Mouse (Mus musculus) liver, postnatal 0 days (tissue): ENCODE results near the gene Fam57a. TPM values are rescaled to one million over a fixed set of nuclear protein-coding genes. Genes with fewer than 3 reads are reported as not detected.

Experiments
- ATAC-seq: fragments of 200-750 bp; cut with Nextera tagmentation; 2 replicates; pipeline ENCODE4 v1.8.0; 2017; ENCODE audit warnings: mild to moderate bottlenecking, moderate library complexity
- DNase-seq: peaks from one replicate; pipeline ENCODE4 v3.0.0-alpha.2; 2016
- H3K27ac ChIP-seq: fragments of 300-500 bp; sonication (generic); 2 replicates; pipeline ENCODE4 v1.5.1; 2014; ENCODE audit warnings: antibody characterized with exemption, moderate library complexity, mild to moderate bottlenecking, low read depth
- H3K27me3 ChIP-seq: fragments of 300-500 bp; sonication (generic); 2 replicates; pipeline ENCODE4 v1.6.1; 2014; ENCODE audit warnings: low read length, control low read depth, mixed read lengths; ENCODE audit not compliant: insufficient read depth
- H3K36me3 ChIP-seq: fragments of 300-500 bp; sonication (generic); replicated peaks from 2 replicates; pipeline ENCODE4 v1.6.1; 2014; ENCODE audit warnings: mild to moderate bottlenecking, control low read depth, low read length, moderate library complexity, mixed read lengths; ENCODE audit not compliant: insufficient read depth
- H3K4me1 ChIP-seq: fragments of 300-500 bp; sonication (generic); 2 replicates; pipeline ENCODE4 v1.6.1; 2014; ENCODE audit warnings: antibody characterized with exemption, mild to moderate bottlenecking, control low read depth; ENCODE audit not compliant: insufficient read depth
- H3K4me2 ChIP-seq: fragments of 300-500 bp; sonication (generic); 2 replicates; pipeline ENCODE4 v1.6.1; 2014; ENCODE audit warnings: low read depth, mild to moderate bottlenecking, low read length, moderate library complexity, mixed read lengths
- H3K4me3 ChIP-seq: fragments of 300-500 bp; sonication (generic); 2 replicates; pipeline ENCODE4 v1.5.1; 2014; ENCODE audit warnings: low read depth, low read length
- H3K9ac ChIP-seq: fragments of 300-500 bp; sonication (generic); replicated peaks from 2 replicates; pipeline ENCODE4 v1.6.1; 2014; ENCODE audit warnings: mild to moderate bottlenecking, moderate library complexity
- H3K9me3 ChIP-seq: fragments of 300-500 bp; sonication (generic); 2 replicates; pipeline ENCODE4 v1.6.1; 2016; ENCODE audit warnings: mild to moderate bottlenecking, control low read depth, low read length, mixed read lengths
- CTCF ChIP-seq: sonication (generic); IDR thresholded peaks from 2 replicates; pipeline ENCODE4 v1.5.1; 2016; ENCODE audit warnings: antibody characterized with exemption, low read depth
- EP300 ChIP-seq: IDR thresholded peaks from 2 replicates; pipeline ENCODE4 v1.6.1; 2016; ENCODE audit warnings: antibody characterized with exemption, low read depth, mild to moderate bottlenecking
- WGBS: fragments of 180-500 bp; shearing (Covaris S2); extraction: QIAGEN DNeasy Blood & Tissue Kit; methylation state at CpG from one replicate; pipeline ENCODE4 v1.1.7; 2014; ENCODE audit not compliant: insufficient replicate concordance; 5-methylcytosine and 5-hydroxymethylcytosine counted together
- polyA plus RNA-seq: library from polyadenylated mRNA; unstranded; fragments of >200 nt; fragmentation: Nextera tagmentation; extraction: Ambion mirVana; gene quantifications from 2 replicates; pipeline ENCODE4 v1.2.1, GENCODE M21; 2015

Fam57a gene
- polyA plus RNA-seq = 2.3 and 2.5 TPM in 2 replicates

GRCm38 (mm10) chr11:76179495-76180145 is at the start of gene Fam57a, which contains the start of gene Vps53:
Fam57a (plus strand) TSS chr11:76179671.
Vps53 (minus strand) TSS chr11:76179647.
- H3K4me1 ChIP-seq = peaks cover 11% of the 10 kb centered on the region
- no peaks in the 10 kb centered on the region for H3K9me3 ChIP-seq
- peak within 1 kb of the TSS; percentile 99 for H3K4me3 ChIP-seq
- peak; percentile 88 for ATAC-seq
- H3K9ac ChIP-seq = peak within 1 kb of the TSS; percentile 77
- TF ChIP-seq CTCF (no peak), EP300 (no peak)
- peak within 1 kb of the TSS; percentile 93 for H3K4me2 ChIP-seq
- H3K36me3 ChIP-seq = 0 out of 2 replicates have a peak, but pooled peaks cover 5% of the 10 kb centered on the region
- under 1% methylated on average over 37 of the region's 37 CpGs for WGBS
- peak within 1 kb of the TSS; percentile 72 for H3K27ac ChIP-seq
- no peaks in the 10 kb centered on the region for H3K27me3 ChIP-seq
- DNase-seq = peak; percentile 88

DNA sequence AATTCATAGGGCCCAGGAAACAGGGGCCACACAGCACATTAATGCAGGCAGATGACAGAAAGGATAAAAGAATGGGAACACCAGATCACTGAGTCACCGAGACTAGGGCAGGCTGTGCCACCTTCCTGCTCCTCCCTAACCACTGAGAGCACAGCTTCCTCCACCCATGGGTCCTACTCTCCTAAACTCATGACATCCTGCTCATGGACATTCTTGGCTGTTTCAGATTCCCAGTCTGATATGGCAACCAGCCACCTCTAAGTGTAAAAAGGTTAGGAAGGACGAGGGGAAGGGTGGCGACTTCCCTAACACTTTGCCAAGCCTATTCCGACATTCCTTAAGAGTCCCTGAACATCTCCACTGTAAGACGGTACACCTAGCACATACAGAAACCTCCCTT is 48.6 kb upstream of the Fam57a start:
- TF ChIP-seq CTCF = no peak
- TF ChIP-seq EP300 = no peak
- H3K27ac ChIP-seq = no peak overlapping the region
- H3K36me3 ChIP-seq = peaks cover 30% of the 10 kb centered on the region
- no peak overlapping the region for H3K9ac ChIP-seq
- H3K4me1 ChIP-seq = no peaks in the 10 kb centered on the region
- H3K27me3 ChIP-seq = no peaks in the 10 kb centered on the region
- 55% methylated on average over 5 of the region's 5 CpGs for WGBS
- ATAC-seq (no peak), DNase-seq (no peak)
- H3K4me2 ChIP-seq = no peak overlapping the region
- H3K9me3 ChIP-seq = no peaks in the 10 kb centered on the region
- H3K4me3 ChIP-seq = no peak overlapping the region

GRCm38 (mm10) chr11:76135641-76136437 is 43.6 kb upstream of the Fam57a start:
- no peak for DNase-seq
- H3K9me3 ChIP-seq = no peaks in the 10 kb centered on the region
- TF ChIP-seq CTCF = no peak
- no peak for TF ChIP-seq EP300
- WGBS = 86% methylated on average over 7 of the region's 7 CpGs
- H3K27ac ChIP-seq = no peak overlapping the region
- no peaks in the 10 kb centered on the region for H3K27me3 ChIP-seq
- H3K4me3 ChIP-seq = no peak overlapping the region
- H3K9ac ChIP-seq = no peak overlapping the region
- no peak overlapping the region for H3K4me2 ChIP-seq
- no peak for ATAC-seq
- no peaks in the 10 kb centered on the region for H3K4me1 ChIP-seq
- peaks cover 30% of the 10 kb centered on the region for H3K36me3 ChIP-seq

- Histone ChIP-seq H3K27me3 (no peaks in the 10 kb centered on the region), H3K4me2 (no peak overlapping the region), H3K4me1 (no peaks in the 10 kb centered on the region), H3K9ac (no peak overlapping the region), H3K4me3 (no peak overlapping the region), H3K9me3 (no peaks in the 10 kb centered on the region), H3K27ac (no peak overlapping the region), H3K36me3 (peaks cover 29% of the 10 kb centered on the region)
- TF ChIP-seq CTCF = no peak
- TF ChIP-seq EP300 = no peak
- ATAC-seq (no peak), DNase-seq (no peak)
- 70% methylated on average over 3 of the region's 3 CpGs for WGBS
Observed at GRCm38 (mm10) chr11:76137996-76138395, 41.5 kb upstream of the Fam57a start.

- Histone ChIP-seq H3K9ac (no peak overlapping the region), H3K4me2 (no peak overlapping the region), H3K36me3 (no peaks in the 10 kb centered on the region), H3K9me3 (no peaks in the 10 kb centered on the region), H3K27me3 (no peaks in the 10 kb centered on the region), H3K4me3 (no peak overlapping the region), H3K4me1 (no peaks in the 10 kb centered on the region), H3K27ac (no peak overlapping the region)
- 79% methylated on average over 8 of the region's 8 CpGs for WGBS
- TF ChIP-seq CTCF (no peak), EP300 (no peak)
- ATAC-seq (no peak), DNase-seq (no peak)
Observed at GRCm38 (mm10) chr11:76144386-76144785, 35.1 kb upstream of the Fam57a start.

GRCm38 (mm10) chr11:76145169-76145568 is 34.3 kb upstream of the Fam57a start:
- DNase-seq (no peak), ATAC-seq (no peak)
- no peaks in the 10 kb centered on the region for H3K36me3 ChIP-seq
- H3K27ac ChIP-seq = no peak overlapping the region
- no peak for TF ChIP-seq EP300
- TF ChIP-seq CTCF = no peak
- H3K4me3 ChIP-seq = no peak overlapping the region
- no peaks in the 10 kb centered on the region for H3K9me3 ChIP-seq
- no peak overlapping the region for H3K4me2 ChIP-seq
- no peaks in the 10 kb centered on the region for H3K27me3 ChIP-seq
- WGBS = 85% methylated on average over 1 of the region's 1 CpGs
- H3K9ac ChIP-seq = no peak overlapping the region
- H3K4me1 ChIP-seq = no peaks in the 10 kb centered on the region
